Mouse (Mus musculus) midbrain, embryonic 14.5 days (tissue): ENCODE results near the gene Psma3. TPM values are rescaled to one million over a fixed set of nuclear protein-coding genes. Genes with fewer than 3 reads are reported as not detected.
"Not testable (repeated sequence)": the region's sequence is repeated elsewhere in the genome, so short reads cannot be mapped to it uniquely, and the experiment has no call there.

Source experiments
- ATAC-seq: fragments of 200-750 bp; cut with Nextera tagmentation; 2 replicates; pipeline ENCODE4 v1.8.0; 2017; ENCODE audit warnings: moderate number of reproducible peaks, moderate library complexity; ENCODE audit not compliant: low FRiP score, low TSS enrichment
- DNase-seq: peaks from one replicate; pipeline ENCODE4 v3.0.0-alpha.2; 2015
- H3K27ac ChIP-seq: fragments of 300-500 bp; sonication (generic); replicated peaks from 2 replicates; pipeline ENCODE4 v1.5.1; 2014; ENCODE audit warnings: mild to moderate bottlenecking, low read depth, low read length, moderate library complexity
- H3K27me3 ChIP-seq: fragments of 300-500 bp; sonication (generic); 2 replicates; pipeline ENCODE4 v1.6.1; 2014; ENCODE audit warnings: low read length, control low read depth, mixed read lengths; ENCODE audit not compliant: control insufficient read depth, insufficient read depth
- H3K36me3 ChIP-seq: fragments of 300-500 bp; sonication (generic); 2 replicates; pipeline ENCODE4 v1.6.1; 2014; ENCODE audit warnings: low read length, control low read depth; ENCODE audit not compliant: control insufficient read depth, insufficient read depth
- H3K4me1 ChIP-seq: fragments of 300-500 bp; sonication (generic); 2 replicates; pipeline ENCODE4 v1.6.1; 2014; ENCODE audit warnings: mild to moderate bottlenecking, antibody characterized with exemption, low read length, control low read depth; ENCODE audit not compliant: control insufficient read depth, insufficient read depth
- H3K4me2 ChIP-seq: fragments of 300-500 bp; sonication (generic); 2 replicates; pipeline ENCODE4 v1.6.1; 2014; ENCODE audit warnings: mild to moderate bottlenecking, low read length, moderate library complexity
- H3K4me3 ChIP-seq: fragments of 300-500 bp; sonication (generic); replicated peaks from 2 replicates; pipeline ENCODE4 v1.5.1; 2014; ENCODE audit warnings: low read depth, low read length
- H3K9ac ChIP-seq: fragments of 300-500 bp; sonication (generic); replicated peaks from 2 replicates; pipeline ENCODE4 v1.6.1; 2014; ENCODE audit warnings: mild to moderate bottlenecking, low read length, moderate library complexity
- H3K9me3 ChIP-seq: fragments of 300-500 bp; sonication (generic); 2 replicates; pipeline ENCODE4 v1.6.1; 2016; ENCODE audit warnings: low read length, control low read depth, mixed read lengths; ENCODE audit not compliant: control insufficient read depth
- WGBS: fragments of 180-500 bp; shearing (Covaris S2); extraction: QIAGEN DNeasy Blood & Tissue Kit; methylation state at CpG from one replicate; pipeline ENCODE4 v1.1.7; 2014; 5-methylcytosine and 5-hydroxymethylcytosine counted together
- polyA plus RNA-seq: library from polyadenylated mRNA; unstranded; fragments of >200 nt; fragmentation: Nextera tagmentation; extraction: Ambion mirVana; gene quantifications from 2 replicates; pipeline ENCODE4 v1.2.1, GENCODE M21; 2014

Psma3 gene
- polyA plus RNA-seq, 1 experiment from 2014 or later, result 552 TPM

GRCm38 (mm10) chr12:71028265-71028664 lies 53.8 kb downstream of the Psma3 start:
- H3K4me2 ChIP-seq, H3K9me3 ChIP-seq, H3K4me1 ChIP-seq, H3K27me3 ChIP-seq, H3K27ac ChIP-seq, DNase-seq, H3K9ac ChIP-seq, H3K4me3 ChIP-seq, ATAC-seq: not testable (repeated sequence)
- H3K36me3 ChIP-seq, result peaks cover 72% of the 10 kb centered on the region
- WGBS, result 94% methylated on average over 8 of the region's 8 CpGs

GRCm38 (mm10) chr12:71030260-71030659 lies 55.8 kb downstream of the Psma3 start:
- H3K4me1 ChIP-seq, result no peaks in the 10 kb centered on the region
- DNase-seq (no peak), ATAC-seq (no peak)
- H3K27ac ChIP-seq, result no peak overlapping the region
- no peak overlapping the region for H3K4me3 ChIP-seq
- no peak overlapping the region for H3K4me2 ChIP-seq
- no peaks in the 10 kb centered on the region for H3K27me3 ChIP-seq
- H3K9ac ChIP-seq, result no peak overlapping the region
- peaks cover 53% of the 10 kb centered on the region for H3K36me3 ChIP-seq
- WGBS, result 89% methylated on average over 8 of the region's 8 CpGs
- no peaks in the 10 kb centered on the region for H3K9me3 ChIP-seq

- Histone ChIP-seq H3K27me3 (no peaks in the 10 kb centered on the region), H3K4me1 (no peaks in the 10 kb centered on the region), H3K36me3 (peaks cover 48% of the 10 kb centered on the region), H3K9me3 (no peaks in the 10 kb centered on the region), H3K9ac (no peak overlapping the region), H3K4me2 (no peak overlapping the region), H3K27ac (no peak overlapping the region), H3K4me3 (no peak overlapping the region)
- DNase-seq (no peak), ATAC-seq (no peak)
- WGBS, result 94% methylated on average over 5 of the region's 5 CpGs
Observed at GRCm38 (mm10) chr12:71030722-71031121, 56.3 kb downstream of the Psma3 start.

- H3K9me3 ChIP-seq, result no peaks in the 10 kb centered on the region
- 90% methylated on average over 4 of the region's 4 CpGs for WGBS
- H3K9ac ChIP-seq, result no peak overlapping the region
- H3K27me3 ChIP-seq, result no peaks in the 10 kb centered on the region
- peaks cover 44% of the 10 kb centered on the region for H3K36me3 ChIP-seq
- H3K4me3 ChIP-seq, result no peak overlapping the region
- DNase-seq (no peak), ATAC-seq (no peak)
- no peak overlapping the region for H3K4me2 ChIP-seq
- H3K4me1 ChIP-seq, result no peaks in the 10 kb centered on the region
- H3K27ac ChIP-seq, result no peak overlapping the region
Observed at GRCm38 (mm10) chr12:71035826-71036225, 61.4 kb downstream of the Psma3 start.

GRCm38 (mm10) chr12:71036729-71037404 lies 62.4 kb downstream of the Psma3 start:
- peaks cover 47% of the 10 kb centered on the region for H3K36me3 ChIP-seq
- WGBS, result 93% methylated on average over 12 of the region's 12 CpGs

GRCm38 (mm10) chr12:71040462-71040861 lies 66.0 kb downstream of the Psma3 start:
- Histone ChIP-seq H3K27ac (no peak overlapping the region), H3K9ac (no peak overlapping the region), H3K27me3 (no peaks in the 10 kb centered on the region), H3K4me3 (no peak overlapping the region), H3K4me2 (no peak overlapping the region), H3K9me3 (no peaks in the 10 kb centered on the region), H3K36me3 (peaks cover 51% of the 10 kb centered on the region), H3K4me1 (no peaks in the 10 kb centered on the region)
- no peak for ATAC-seq
- no peak for DNase-seq
- WGBS, result 94% methylated on average over 7 of the region's 7 CpGs

More at GRCm38 (mm10) chr12:71036729-71037404, 62.4 kb downstream of the Psma3 start:
- ATAC-seq, result no peak
- H3K4me2 ChIP-seq, result no peak overlapping the region
- H3K9ac ChIP-seq, result no peak overlapping the region
- no peaks in the 10 kb centered on the region for H3K9me3 ChIP-seq
- H3K27me3 ChIP-seq, result no peaks in the 10 kb centered on the region
- no peaks in the 10 kb centered on the region for H3K4me1 ChIP-seq
- DNase-seq, result no peak
- H3K27ac ChIP-seq, result no peak overlapping the region
- no peak overlapping the region for H3K4me3 ChIP-seq

- H3K4me3 ChIP-seq, result no peak overlapping the region
- no peak overlapping the region for H3K4me2 ChIP-seq
- no peak overlapping the region for H3K27ac ChIP-seq
- no peaks in the 10 kb centered on the region for H3K9me3 ChIP-seq
- DNase-seq, result no peak
- H3K27me3 ChIP-seq, result no peaks in the 10 kb centered on the region
- no peak for ATAC-seq
- peaks cover 1% of the 10 kb centered on the region; the same call in 1 of the 2 replicates for H3K4me1 ChIP-seq
- 97% methylated on average over 1 of the region's 1 CpGs for WGBS
- H3K9ac ChIP-seq, result no peak overlapping the region
- peaks cover 53% of the 10 kb centered on the region for H3K36me3 ChIP-seq
Observed at GRCm38 (mm10) chr12:71042451-71042850, 68.0 kb downstream of the Psma3 start.

GRCm38 (mm10) chr12:71043571-71043970 lies 69.2 kb downstream of the Psma3 start:
- Histone ChIP-seq H3K4me3 (no peak overlapping the region), H3K4me2 (no peak overlapping the region), H3K4me1 (peaks cover 4% of the 10 kb centered on the region; the same call in 1 of the 2 replicates), H3K36me3 (peaks cover 43% of the 10 kb centered on the region), H3K9ac (no peak overlapping the region), H3K27ac (no peak overlapping the region), H3K9me3 (no peaks in the 10 kb centered on the region), H3K27me3 (no peaks in the 10 kb centered on the region)
- WGBS, result 91% methylated on average over 3 of the region's 3 CpGs
- no peak for DNase-seq
- ATAC-seq, result no peak

GRCm38 (mm10) chr12:71044488-71044887 lies 70.1 kb downstream of the Psma3 start:
- H3K27me3 ChIP-seq, result no peaks in the 10 kb centered on the region
- DNase-seq, result no peak

More at GRCm38 (mm10) chr12:71044488-71044887, 70.1 kb downstream of the Psma3 start:
- Histone ChIP-seq H3K4me3 (no peak overlapping the region), H3K4me2 (no peak overlapping the region), H3K9ac (no peak overlapping the region), H3K9me3 (no peaks in the 10 kb centered on the region), H3K27ac (no peak overlapping the region), H3K4me1 (peaks cover 12% of the 10 kb centered on the region; the same call in 1 of the 2 replicates), H3K36me3 (peaks cover 36% of the 10 kb centered on the region)
- WGBS, result 94% methylated on average over 2 of the region's 2 CpGs
- no peak for ATAC-seq
